Comparison of ENCODE assay signal across 8 mouse cellular contexts in genomic region chr17:56883612-56884011, GRCm38 (mm10). TPM values are rescaled to one million over a fixed set of nuclear protein-coding genes. Genes with fewer than 3 reads are reported as not detected.
DNase-seq lines count a peak whose midpoint lies in the region; ATAC-seq and TF ChIP-seq lines count a peak whose summit lies in the region.

No protein-coding gene starts in this region.

- ATAC-seq in liver, embryonic 12.5 days, result peak; percentile 39; the same call in 1 of the 2 replicates
- peak; percentile 56; the same call in 1 of the 2 replicates for ATAC-seq in stomach, postnatal 0 days (ENCODE audit: low FRiP score, low TSS enrichment)

- no peak for TF ChIP-seq EP300 in stomach, postnatal 0 days (optimal IDR thresholded peaks at IDR 0.05)

- H3K4me2 ChIP-seq in liver, embryonic 12.5 days, result peak overlapping the region; percentile 46
- H3K4me2 ChIP-seq in stomach, postnatal 0 days (replicated peaks; ENCODE audit: low read depth), result peak overlapping the region; percentile 31

- TF ChIP-seq CTCF in stomach, postnatal 0 days (IDR thresholded peaks at IDR 0.05; ENCODE audit: low read depth), result no peak

- H3K4me1 ChIP-seq in liver, embryonic 12.5 days, result peaks cover 9% of the 10 kb centered on the region
- H3K4me1 ChIP-seq in stomach, postnatal 0 days (replicated peaks; ENCODE audit: control insufficient read depth, insufficient read depth), result 0 out of 2 replicates have a peak, but pooled peaks cover 2% of the 10 kb centered on the region

- 0 out of 2 replicates have a peak, but pooled peaks cover 4% of the 10 kb centered on the region for H3K36me3 ChIP-seq in liver, embryonic 12.5 days
- H3K36me3 ChIP-seq in stomach, postnatal 0 days (ENCODE audit: control insufficient read depth, insufficient read depth, low read length), result no peaks in the 10 kb centered on the region

- 24% methylated on average over 17 of the region's 17 CpGs for WGBS in liver, embryonic 12.5 days (ENCODE audit: insufficient replicate concordance)
- 27% methylated on average over 17 of the region's 17 CpGs for WGBS in stomach, postnatal 0 days

- H3K9me3 ChIP-seq in liver, embryonic 12.5 days (replicated peaks), result no peaks in the 10 kb centered on the region
- no peaks in the 10 kb centered on the region for H3K9me3 ChIP-seq in stomach, postnatal 0 days (ENCODE audit: control insufficient read depth, low read length)

- no peak overlapping the region; the same call in 1 of the 2 replicates for H3K9ac ChIP-seq in liver, embryonic 12.5 days
- peak overlapping the region; percentile 38 for H3K9ac ChIP-seq in stomach, postnatal 0 days (ENCODE audit: low read length)

- H3K27me3 ChIP-seq in liver, embryonic 12.5 days (replicated peaks), result peaks cover 5% of the 10 kb centered on the region
- no peaks in the 10 kb centered on the region for H3K27me3 ChIP-seq in stomach, postnatal 0 days (ENCODE audit: control insufficient read depth, insufficient read depth, low read length)

- DNase-seq in ovary, postnatal 36 days (ENCODE audit: low spot score), result peak; percentile 50
- no peak for DNase-seq in ovary, postnatal 14 days (ENCODE audit: low spot score)
- DNase-seq in heart, adult 18-20 months, result peak; percentile 28 to 29
- no peak for DNase-seq in stomach, postnatal 0 days (ENCODE audit: low spot score)
- DNase-seq in cerebellum, adult 9-10 months, result no peak
- DNase-seq in yolk sac, embryonic 10.5 days (ENCODE audit: low spot score), result no peak
- DNase-seq in embryo, embryonic 9.5 days (ENCODE audit: extremely low spot score), result no peak

- H3K27ac ChIP-seq in liver, embryonic 12.5 days, result no peak overlapping the region
- H3K27ac ChIP-seq in stomach, postnatal 0 days (replicated peaks), result no peak overlapping the region; the same call in 1 of the 2 replicates

- peak overlapping the region; percentile 19; the same call in 1 of the 2 replicates for H3K4me3 ChIP-seq in liver, embryonic 12.5 days
- no peak overlapping the region; the same call in 1 of the 2 replicates for H3K4me3 ChIP-seq in stomach, postnatal 0 days (ENCODE audit: low read depth, low read length)

RNA-seq across cellular contexts. Expression of gene 1700061G19Rik, which starts 8.3 kb away (rescaled TPM):
- not detected for total RNA-seq in heart, adult 18-20 months (2021)
- 0.08 and 0.11 TPM in 2 replicates for polyA plus RNA-seq in liver, embryonic 12.5 days (2016; fragmentation: Nextera tagmentation; extraction: Ambion mirVana)
- polyA plus RNA-seq in stomach, postnatal 0 days (2015; fragmentation: Nextera tagmentation; extraction: Ambion mirVana), result 1.0 and 1.4 TPM in 2 replicates

RNA-seq across cellular contexts. Expression of gene Acsbg2, which starts 9.4 kb away (rescaled TPM):
- not detected for total RNA-seq in heart, adult 18-20 months (2021)
- polyA plus RNA-seq in liver, embryonic 12.5 days (2016; fragmentation: Nextera tagmentation; extraction: Ambion mirVana), result not detected in 2 replicates
- 0.04 TPM in 1 of 2 replicates, not detected in the other for polyA plus RNA-seq in stomach, postnatal 0 days (2015; fragmentation: Nextera tagmentation; extraction: Ambion mirVana)

RNA-seq across cellular contexts. Expression of gene Mllt1, which starts 51.6 kb away (rescaled TPM):
- 10 to 100 TPM; 24.3 to 25.9 TPM for total RNA-seq in heart, adult 18-20 months (2021)
- polyA plus RNA-seq in liver, embryonic 12.5 days (2016; fragmentation: Nextera tagmentation; extraction: Ambion mirVana), result 24.4 and 24.7 TPM in 2 replicates
- 13.7 and 15.3 TPM in 2 replicates for polyA plus RNA-seq in stomach, postnatal 0 days (2015; fragmentation: Nextera tagmentation; extraction: Ambion mirVana)

RNA-seq across cellular contexts. Expression of gene Rfx2, which starts 52.8 kb away (rescaled TPM):
- 1 to 10 TPM; 2.5 to 3.1 TPM for total RNA-seq in heart, adult 18-20 months (2021)
- 12.6 and 13.6 TPM in 2 replicates for polyA plus RNA-seq in liver, embryonic 12.5 days (2016; fragmentation: Nextera tagmentation; extraction: Ambion mirVana)
- 3.2 and 3.3 TPM in 2 replicates for polyA plus RNA-seq in stomach, postnatal 0 days (2015; fragmentation: Nextera tagmentation; extraction: Ambion mirVana)

Comparison
In these comparisons a context has a peak if more than half of its experiments do, and no peak if none do; other contexts are left out.
1. DNase-seq: peak in ovary, postnatal 36 days (single experiment) and heart, adult 18-20 months (2 of 2); none in ovary, postnatal 14 days (single experiment), stomach, postnatal 0 days (single experiment), cerebellum, adult 9-10 months (single experiment), yolk sac, embryonic 10.5 days (single experiment) and embryo, embryonic 9.5 days (single experiment).